Mouse (Mus musculus) liver, postnatal 0 days (tissue): ENCODE measurements around the gene Srxn1.

Experiments used
- CTCF ChIP-seq: sonication (generic); IDR thresholded peaks from 2 replicates; pipeline ENCODE4 v1.5.1; 2016; ENCODE audit warnings: antibody characterized with exemption, low read depth
- EP300 ChIP-seq: IDR thresholded peaks from 2 replicates; pipeline ENCODE4 v1.6.1; 2016; ENCODE audit warnings: antibody characterized with exemption, low read depth, mild to moderate bottlenecking

- TF ChIP-seq EP300 (no peak), CTCF (no peak)
Measured at GRCm38 (mm10) chr2:152106597-152106996, 1.3 kb downstream of the Srxn1 start.
